Mouse (Mus musculus) left cerebral cortex, adult 18-20 months (tissue): ENCODE data around the gene Arxes1. TPM values are rescaled to one million over a fixed set of nuclear protein-coding genes. Genes with fewer than 3 reads are reported as not detected.
"Not testable (repeated sequence)": the region's sequence is repeated elsewhere in the genome, so short reads cannot be mapped to it uniquely, and the experiment has no call there.

Experiments
- DNase-seq, 2 experiments: peaks; one replicate each; pipeline ENCODE4 v3.0.0; 2021 to 2022; ENCODE audit warnings: low spot score in 2 of 2, mixed read lengths in 1 of 2
- long read RNA-seq, 2 experiments: library from polyadenylated mRNA; stranded (forward); transcript quantifications; one replicate each; pipeline ENCODE4 v2.0.0; 2021
- total RNA-seq, 2 experiments: library from RNA; stranded (reverse); gene quantifications; 2 replicates each; pipeline ENCODE4 v1.2.3; 2021

Gene Arxes1
- 10 to 100 TPM; 29.7 to 34.2 TPM for total RNA-seq
- long read RNA-seq, experiment 1, transcript Arxes1-201 (1 exons, 1,580 nt) = major isoform, 36 of 36 reads
- long read RNA-seq, experiment 1, partial matches to known transcripts = 0 of 36 reads
- long read RNA-seq, experiment 1, other reads (novel, unspliced or antisense) = 0 of 36 reads
- long read RNA-seq, experiment 2, transcript Arxes1-201 (1 exons, 1,580 nt) = major isoform, 34 of 34 reads
- long read RNA-seq, experiment 2, partial matches to known transcripts = 0 of 34 reads
- long read RNA-seq, experiment 2, other reads (novel, unspliced or antisense) = 0 of 34 reads

DNA sequence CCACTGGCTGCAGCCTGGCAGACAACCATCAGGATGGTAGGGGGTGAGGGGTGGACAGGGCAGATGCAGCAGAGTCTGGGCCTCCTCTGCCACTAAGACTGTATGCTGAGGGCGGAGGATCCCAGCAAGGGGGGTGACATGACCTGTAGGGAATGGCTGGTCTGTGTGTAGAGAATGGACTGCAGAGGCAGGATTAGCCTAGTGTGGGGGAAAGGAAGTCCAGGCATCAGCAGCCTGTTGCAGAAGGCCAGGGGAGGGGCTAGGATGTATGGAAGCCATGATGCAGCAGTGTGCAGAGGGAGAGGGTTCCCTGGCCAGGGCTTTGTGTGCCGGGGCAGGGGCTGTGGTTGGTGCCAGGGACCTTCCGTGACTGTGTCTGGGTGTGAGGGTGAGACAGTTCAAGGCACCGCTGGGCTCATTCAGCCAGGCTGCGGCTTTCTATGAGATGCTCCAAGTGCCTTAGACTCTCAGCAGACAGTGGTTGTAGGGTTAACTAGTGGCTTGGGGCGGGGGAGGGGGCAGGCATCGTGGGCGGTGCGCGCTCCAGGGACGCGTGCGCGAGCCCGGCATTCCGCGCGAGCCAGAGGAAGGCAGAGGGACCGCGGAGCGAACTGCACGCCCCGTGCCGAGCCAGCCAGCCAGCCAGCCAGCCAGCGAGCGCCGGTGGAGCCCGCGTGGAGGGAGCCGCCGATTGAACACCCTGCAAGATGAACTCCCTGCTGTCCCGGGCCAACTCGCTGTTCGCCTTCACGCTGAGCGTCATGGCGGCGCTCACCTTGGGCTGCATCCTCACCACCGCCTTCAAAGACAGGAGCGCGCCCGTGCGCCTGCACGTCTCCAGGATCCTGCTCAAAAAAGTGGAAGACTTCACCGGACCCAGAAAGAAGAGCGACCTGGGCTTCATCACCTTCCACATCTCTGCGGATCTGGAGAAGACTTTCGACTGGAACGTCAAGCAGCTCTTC is at the start of gene Arxes1:
Arxes1 (plus strand) TSS at position 569 of the 965 bp plus-strand sequence.
- peak; percentile 1 to 21 for DNase-seq

DNA sequence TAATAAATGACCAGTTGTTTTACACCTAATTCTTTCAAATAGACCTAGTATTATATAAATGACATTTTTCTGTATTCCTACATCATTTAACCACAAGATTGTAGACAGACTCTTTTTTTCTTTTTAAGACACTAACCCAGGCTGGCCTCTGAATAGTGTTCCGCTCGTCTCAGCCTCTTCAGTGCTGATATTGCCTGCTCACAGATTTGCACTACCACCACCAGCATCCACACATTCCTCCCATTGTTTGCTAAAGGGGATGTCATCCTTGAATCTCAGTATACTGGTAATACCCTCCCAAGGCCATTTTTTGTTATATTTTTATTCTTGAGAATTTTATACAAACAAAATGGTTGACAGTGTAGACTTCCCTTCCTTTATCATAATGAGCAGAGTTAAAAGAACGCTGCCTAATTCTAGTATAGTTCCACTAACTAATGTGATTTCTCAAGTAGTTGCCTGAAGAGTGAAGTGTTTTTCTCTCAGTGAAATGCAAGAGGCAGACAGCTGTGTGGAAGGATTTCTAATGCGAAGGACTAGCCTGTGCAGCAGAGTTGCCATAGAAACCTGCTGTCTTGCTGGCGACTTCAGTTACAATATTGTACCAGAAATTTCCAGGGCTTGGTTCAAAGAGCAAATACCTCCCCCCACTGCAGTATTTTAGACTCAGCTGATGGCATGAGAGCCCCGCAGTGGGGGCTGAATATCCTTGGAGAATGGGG is 48.5 kb upstream of the Arxes1 start:
- DNase-seq = peak in 1 of 2 experiments; percentile 23

DNA sequence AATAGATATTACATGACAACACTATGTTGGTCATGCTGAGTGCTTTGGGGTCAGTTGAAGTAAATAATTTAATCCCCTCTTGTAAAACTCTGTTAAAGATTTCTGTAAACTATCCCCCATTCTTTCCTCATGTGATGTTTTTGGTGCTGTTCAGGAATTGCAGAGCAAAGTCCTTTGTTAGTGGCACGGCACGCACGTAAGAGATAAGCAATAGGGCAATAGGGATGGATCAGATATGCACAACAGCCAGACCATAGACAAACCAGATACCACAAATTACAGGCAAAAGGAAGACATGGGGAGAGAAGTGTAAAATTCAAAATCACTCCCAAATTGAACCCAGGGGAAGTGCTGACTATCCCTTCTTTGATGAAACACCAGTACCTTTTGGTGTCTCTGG is 46.9 kb upstream of the Arxes1 start:
- no peak for DNase-seq

DNA sequence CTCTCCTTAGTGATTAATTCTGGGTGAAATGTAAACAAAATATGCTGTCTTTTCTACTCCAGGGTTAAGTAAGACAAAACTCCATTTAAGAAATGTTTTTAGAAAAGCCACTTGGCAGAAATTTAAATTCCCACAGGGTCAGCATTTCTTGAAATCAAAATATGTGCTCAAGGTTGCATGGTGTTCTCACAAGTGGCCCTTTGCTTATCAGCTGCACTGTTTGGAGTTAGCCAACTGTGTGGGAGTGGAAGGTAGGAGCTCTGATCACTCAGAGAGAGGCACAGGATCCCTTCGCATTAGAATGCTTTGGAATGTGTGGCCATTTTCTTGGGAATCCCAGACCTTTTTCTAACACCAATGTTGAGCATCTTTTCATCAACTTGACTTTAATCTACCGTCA is 42.5 kb upstream of the Arxes1 start:
- no peak for DNase-seq

DNA sequence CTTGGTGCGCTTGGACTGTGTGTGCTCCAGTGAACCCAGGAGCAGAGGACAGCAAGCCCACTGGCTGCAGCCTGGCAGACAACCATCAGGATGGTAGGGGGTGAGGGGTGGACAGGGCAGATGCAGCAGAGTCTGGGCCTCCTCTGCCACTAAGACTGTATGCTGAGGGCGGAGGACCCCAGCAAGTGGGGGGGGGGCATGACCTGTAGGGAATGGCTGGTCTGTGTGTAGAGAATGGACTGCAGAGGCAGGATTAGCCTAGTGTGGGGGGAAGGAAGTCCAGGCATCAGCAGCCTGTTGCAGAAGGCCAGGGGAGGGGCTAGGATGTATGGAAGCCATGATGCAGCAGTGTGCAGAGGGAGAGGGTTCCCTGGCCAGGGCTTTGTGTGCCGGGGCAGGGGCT is 40.0 kb upstream of the Arxes1 start:
- DNase-seq = not testable (repeated sequence)

DNA sequence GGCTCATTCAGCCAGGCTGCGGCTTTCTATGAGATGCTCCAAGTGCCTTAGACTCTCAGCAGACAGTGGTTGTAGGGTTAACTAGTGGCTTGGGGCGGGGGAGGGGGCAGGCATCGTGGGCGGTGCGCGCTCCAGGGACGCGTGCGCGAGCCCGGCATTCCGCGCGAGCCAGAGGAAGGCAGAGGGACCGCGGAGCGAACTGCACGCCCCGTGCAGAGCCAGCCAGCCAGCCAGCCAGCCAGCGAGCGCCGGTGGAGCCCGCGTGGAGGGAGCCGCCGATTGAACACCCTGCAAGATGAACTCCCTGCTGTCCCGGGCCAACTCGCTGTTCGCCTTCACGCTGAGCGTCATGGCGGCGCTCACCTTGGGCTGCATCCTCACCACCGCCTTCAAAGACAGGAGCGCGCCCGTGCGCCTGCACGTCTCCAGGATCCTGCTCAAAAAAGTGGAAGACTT is 39.5 kb upstream of the Arxes1 start, which contains the start of gene Arxes2:
Arxes2 (plus strand) TSS at position 161 of the 456 bp plus-strand sequence.
- DNase-seq = not testable (repeated sequence)

DNA sequence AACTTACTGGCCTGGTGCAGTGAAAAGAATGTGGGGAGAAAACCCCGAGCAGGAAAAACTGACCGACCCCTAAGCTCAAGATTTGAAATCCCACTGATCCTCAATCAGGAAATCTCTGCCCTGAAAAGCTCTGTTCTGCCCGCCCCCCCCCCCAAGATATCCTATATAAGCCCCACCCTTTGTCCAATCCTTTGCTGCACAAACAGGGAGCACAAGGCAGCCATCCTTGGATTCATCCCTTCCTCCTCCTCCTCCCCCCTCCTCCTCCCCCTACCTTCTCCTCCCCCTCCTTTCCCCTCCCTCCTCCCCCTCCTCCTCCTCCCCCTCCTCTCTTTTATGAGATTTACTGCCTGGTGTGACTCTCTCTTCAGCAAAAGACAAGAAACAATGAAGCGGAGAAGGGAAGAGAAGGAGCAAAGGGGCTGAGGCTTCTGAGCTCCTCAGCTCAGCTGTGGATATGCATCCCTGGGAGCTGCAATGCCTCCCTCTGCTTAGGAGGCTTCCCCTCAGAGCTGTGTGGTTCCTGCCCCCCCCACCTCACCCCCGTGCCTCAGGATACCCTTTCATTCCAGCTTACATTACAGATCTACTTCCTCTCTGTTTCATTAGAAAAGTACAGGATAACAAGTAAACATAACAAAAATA is 25.8 kb upstream of the Arxes1 start:
- no peak for DNase-seq

DNA sequence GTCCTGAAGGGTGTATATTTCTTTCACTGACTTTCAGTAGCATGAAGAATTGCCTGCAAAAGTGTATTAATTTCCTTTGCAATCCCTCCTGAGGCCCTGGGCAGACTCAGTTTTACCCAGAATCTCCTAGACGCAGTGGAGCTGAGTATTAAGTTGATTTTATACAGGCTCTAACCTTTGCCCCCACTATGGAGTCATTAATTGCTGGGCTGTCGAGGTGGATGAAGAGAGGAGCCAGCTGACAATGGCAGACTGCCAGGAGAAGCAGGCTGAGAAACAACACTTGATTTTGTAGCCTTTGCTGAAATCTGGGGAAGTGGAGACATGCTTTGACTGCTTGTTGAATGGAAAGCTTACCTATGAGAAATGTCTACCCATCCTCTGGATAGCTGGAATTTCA is 18.8 kb upstream of the Arxes1 start:
- no peak for DNase-seq

DNA sequence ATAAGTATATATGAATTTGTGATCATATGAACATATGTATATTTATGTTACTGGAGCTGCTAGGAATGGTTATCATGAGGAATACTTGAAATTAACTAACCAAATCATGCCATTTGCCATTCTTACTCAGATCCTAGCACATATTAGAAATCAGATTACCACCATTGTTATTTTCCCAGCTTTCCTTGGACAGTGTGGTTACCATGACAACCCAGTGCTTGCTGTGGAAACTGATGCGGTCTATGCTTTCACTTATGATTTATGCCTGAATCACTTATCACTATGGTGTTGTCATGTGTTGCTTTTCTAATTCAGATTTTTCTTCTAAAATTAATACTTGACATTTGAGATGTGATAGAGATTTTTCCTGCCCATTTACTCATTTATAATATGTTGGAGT is 2.8 kb upstream of the Arxes1 start:
- DNase-seq = no peak

DNA sequence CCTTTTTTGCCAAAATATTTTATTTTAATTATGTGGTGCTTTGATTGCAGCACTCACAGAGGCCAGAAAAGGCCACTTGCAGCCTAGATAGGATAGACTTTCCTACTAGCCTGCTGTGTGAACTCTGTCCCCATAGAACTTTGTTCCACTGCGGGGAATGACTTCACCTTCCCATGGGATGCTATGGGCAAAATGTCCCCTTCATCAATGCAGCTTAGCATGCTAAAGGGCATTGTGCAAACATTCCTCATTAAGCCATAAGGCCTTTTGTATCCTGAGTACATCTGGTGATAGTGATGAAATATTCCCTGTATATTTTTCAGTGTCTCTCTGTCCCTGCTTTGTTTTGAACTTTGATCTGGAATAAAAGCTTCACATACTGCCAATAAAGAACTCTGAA is 10.6 kb downstream of the Arxes1 start:
- DNase-seq = no peak

DNA sequence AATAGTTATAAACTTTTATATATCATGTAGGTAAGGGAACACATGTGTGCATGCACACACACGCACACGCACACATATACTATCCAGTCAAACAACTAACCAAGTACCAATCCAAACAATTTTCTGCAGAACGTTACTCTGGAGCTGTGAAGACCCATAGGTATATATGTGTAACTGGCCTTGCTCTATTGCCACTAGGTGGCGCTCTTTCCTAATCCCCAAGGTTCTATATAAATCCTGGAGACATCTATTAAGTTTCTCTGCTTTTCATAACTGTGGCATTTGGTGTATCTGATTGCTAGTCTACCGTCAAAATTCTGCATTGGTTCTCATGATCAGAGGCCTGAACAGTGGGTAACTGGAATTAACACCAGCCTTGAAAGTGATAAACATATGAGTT is 14.4 kb downstream of the Arxes1 start:
- DNase-seq = peak; percentile 46 to 62

DNA sequence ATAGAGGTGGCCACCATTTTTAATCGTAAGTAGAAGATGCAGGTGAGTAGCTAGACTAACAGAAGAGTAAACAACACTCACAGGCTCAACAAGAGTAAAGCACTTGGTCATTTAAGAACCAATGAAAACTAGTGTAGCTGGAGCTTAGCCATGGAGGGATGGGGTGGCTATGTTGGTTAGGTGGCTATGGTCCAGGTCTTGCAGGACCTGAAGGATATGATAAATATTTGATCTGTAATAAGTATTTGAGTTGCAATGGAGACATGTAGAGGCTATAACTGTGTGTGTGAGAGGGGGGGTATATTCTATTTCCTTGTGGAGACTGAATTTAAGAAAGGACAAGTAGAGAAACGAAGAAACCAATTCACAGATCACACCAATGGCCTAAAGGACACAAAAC is 18.1 kb downstream of the Arxes1 start:
- no peak for DNase-seq

DNA sequence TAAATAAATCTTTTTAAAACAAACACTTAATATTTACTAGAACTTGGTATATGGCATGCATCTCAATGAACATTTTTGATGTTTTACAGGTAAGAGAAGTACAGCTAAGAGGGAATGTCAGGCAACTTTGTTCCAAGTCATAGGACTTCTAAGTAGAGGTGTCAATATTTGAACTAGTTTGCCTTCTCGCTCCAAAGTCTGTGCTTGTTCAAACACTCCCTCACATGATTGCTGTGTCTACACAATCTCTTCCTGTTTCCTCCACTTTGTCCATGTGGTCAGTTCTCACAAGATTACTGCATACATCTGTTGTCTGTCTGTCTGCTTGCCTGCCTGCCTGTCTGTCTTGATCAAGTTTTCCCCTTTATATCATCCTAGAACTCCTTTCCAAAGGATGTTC is 27.5 kb downstream of the Arxes1 start:
- DNase-seq = no peak

DNA sequence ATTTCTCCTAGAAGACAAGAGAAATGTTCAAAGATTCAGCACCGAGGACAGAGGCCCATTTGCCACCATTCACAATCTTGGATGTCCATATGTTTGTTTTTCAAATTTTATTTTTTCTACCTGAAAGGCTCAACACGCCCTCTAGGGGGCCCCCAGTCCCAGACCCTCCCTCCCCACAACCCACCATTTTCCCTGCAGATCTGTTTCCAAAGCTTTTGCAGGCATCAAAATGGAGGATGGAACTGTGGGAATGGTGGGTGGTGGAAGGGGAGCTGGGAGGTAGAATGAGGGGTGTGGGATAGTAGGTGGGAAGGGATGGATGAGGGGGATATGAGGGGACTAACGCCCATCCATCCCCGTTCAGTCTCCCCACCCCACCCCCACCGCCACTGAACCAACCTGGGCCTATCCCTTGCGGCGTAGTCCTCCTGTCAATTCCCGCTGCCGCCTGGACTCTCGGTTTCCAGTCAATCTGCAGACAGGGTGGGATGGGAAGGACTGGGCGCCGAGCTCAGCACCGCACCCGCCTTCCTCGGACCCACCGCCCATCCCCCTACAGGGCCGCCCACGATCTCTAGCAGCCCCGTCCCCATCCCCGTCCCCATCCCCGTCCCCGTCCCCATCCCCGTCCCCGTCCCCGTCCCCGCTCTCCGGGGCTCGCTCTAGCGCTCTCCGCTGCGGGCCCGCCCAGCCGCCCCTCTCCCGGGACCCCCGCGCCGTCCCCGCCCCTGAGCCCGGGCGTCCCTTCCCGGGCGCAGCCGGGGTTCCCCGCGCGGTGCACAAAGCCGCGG is 34.2 kb downstream of the Arxes1 start:
- DNase-seq = peak in 1 of 2 experiments; percentile 6

DNA sequence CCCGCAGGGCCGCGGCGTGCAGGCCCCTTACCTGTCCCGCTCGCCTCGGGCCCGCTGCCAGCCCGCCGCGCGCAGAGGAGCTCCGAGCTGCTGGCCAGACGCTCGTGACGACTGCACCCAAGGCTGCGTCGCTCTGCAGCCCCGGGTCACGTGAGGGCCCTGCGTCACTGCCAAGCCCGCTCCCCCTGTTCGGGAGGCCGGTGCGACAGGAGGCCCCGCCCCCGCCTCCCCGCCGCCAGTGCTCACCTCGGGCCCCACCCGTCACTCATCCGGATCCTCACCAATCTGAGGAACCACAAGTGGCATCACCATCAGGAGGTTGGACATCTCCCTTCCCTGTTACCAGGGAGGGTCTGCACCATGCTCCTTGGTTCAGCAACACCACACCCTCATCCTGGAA is 34.9 kb downstream of the Arxes1 start, which contains the start of gene Bex2:
Bex2 (minus strand) TSS at position 217 of the 400 bp plus-strand sequence.
- DNase-seq = peak; percentile 1 to 7

Other genes with a start within 250 kb of the Arxes1 start
- 10 to 100 TPM; 62.7 to 64.4 TPM for gene Bhlhb9, start 235.8 kb upstream of the Arxes1 start, total RNA-seq
- gene Gprasp2, start 194.3 kb upstream of the Arxes1 start, total RNA-seq = 100 to 1,000 TPM; 198 to 207 TPM
- gene Arxes2, start 39.5 kb upstream of the Arxes1 start, total RNA-seq = 10 to 100 TPM; 62.2 to 63.3 TPM
- 100 to 1,000 TPM; 353 to 359 TPM for gene Bex2, start 34.9 kb downstream of the Arxes1 start, total RNA-seq
- not detected for gene Nxf3, start 51.9 kb downstream of the Arxes1 start, total RNA-seq
- gene Bex4, start 105.6 kb downstream of the Arxes1 start, total RNA-seq = 10 to 100 TPM; 18.6 to 21.7 TPM
- 10 to 100 TPM; 37.1 to 40.3 TPM for gene Tceal8, start 139.0 kb downstream of the Arxes1 start, total RNA-seq
- gene Tceal5, start 170.5 kb downstream of the Arxes1 start, total RNA-seq = 100 to 1,000 TPM in 1 of 2 experiments, 10 to 100 TPM in 1; 99.2 to 131 TPM
- 1 to 10 TPM; 1.8 to 3.0 TPM for gene Tceal7, start 181.4 kb downstream of the Arxes1 start, total RNA-seq
- gene Bex1, start 182.1 kb downstream of the Arxes1 start, total RNA-seq = 10 to 100 TPM; 92.6 to 100.0 TPM
- 100 to 1,000 TPM; 125 to 131 TPM for gene Tceal9, start 211.7 kb downstream of the Arxes1 start, total RNA-seq
- gene Bex3, start 236.9 kb downstream of the Arxes1 start, total RNA-seq = 100 to 1,000 TPM; 301 to 320 TPM